Mouse (Mus musculus) embryonic facial prominence, embryonic 13.5 days (tissue): Measurements from ENCODE around the gene Hps1. TPM values are rescaled to one million over a fixed set of nuclear protein-coding genes. Genes with fewer than 3 reads are reported as not detected.

Source experiments
- ATAC-seq: fragments of 200-750 bp; cut with Nextera tagmentation; 2 replicates; pipeline ENCODE4 v1.8.0; 2017; ENCODE audit warnings: low read depth; ENCODE audit not compliant: insufficient number of reproducible peaks, insufficient read depth, low FRiP score, low TSS enrichment
- H3K27ac ChIP-seq: fragments of 300-500 bp; sonication (generic); 2 replicates; pipeline ENCODE4 v1.5.1; 2015; ENCODE audit warnings: moderate library complexity, mild to moderate bottlenecking, inconsistent platforms
- H3K27me3 ChIP-seq: fragments of 300-500 bp; sonication (generic); 2 replicates; pipeline ENCODE4 v1.6.1; 2015; ENCODE audit warnings: mild to moderate bottlenecking, inconsistent platforms
- H3K36me3 ChIP-seq: fragments of 300-500 bp; sonication (generic); 2 replicates; pipeline ENCODE4 v1.6.1; 2015; ENCODE audit warnings: mild to moderate bottlenecking, inconsistent platforms
- H3K4me1 ChIP-seq: fragments of 300-500 bp; sonication (generic); 2 replicates; pipeline ENCODE4 v1.6.1; 2015; ENCODE audit warnings: inconsistent platforms
- H3K4me2 ChIP-seq: fragments of 300-500 bp; sonication (generic); 2 replicates; pipeline ENCODE4 v1.6.1; 2015; ENCODE audit warnings: moderate library complexity, mild to moderate bottlenecking, inconsistent platforms
- H3K4me3 ChIP-seq: fragments of 300-500 bp; sonication (generic); 2 replicates; pipeline ENCODE4 v1.5.1; 2015; ENCODE audit warnings: mild to moderate bottlenecking, inconsistent platforms
- H3K9ac ChIP-seq: fragments of 300-500 bp; sonication (generic); 2 replicates; pipeline ENCODE4 v1.6.1; 2015; ENCODE audit warnings: mild to moderate bottlenecking, inconsistent platforms
- H3K9me3 ChIP-seq: fragments of 300-500 bp; sonication (generic); 2 replicates; pipeline ENCODE4 v1.6.1; 2016; ENCODE audit warnings: inconsistent platforms
- WGBS: fragments of 180-500 bp; shearing (Covaris S2); methylation state at CpG from one replicate; pipeline ENCODE4 v1.1.7; 2015; ENCODE audit warnings: mixed read lengths; 5-methylcytosine and 5-hydroxymethylcytosine counted together
- polyA plus RNA-seq: library from polyadenylated mRNA; unstranded; fragments of >200 nt; fragmentation: Nextera tagmentation; extraction: Ambion mirVana; gene quantifications from 2 replicates; pipeline ENCODE4 v1.2.1, GENCODE M21; 2015

The Hps1 gene
- polyA plus RNA-seq, 1 experiment from 2014 or later, result 16.6 TPM

GRCm38 (mm10) chr19:42740163-42740899, 39.4 kb downstream of the Hps1 start:
- 72% methylated on average over 8 of the region's 8 CpGs for WGBS
- Histone ChIP-seq H3K9ac (no peak overlapping the region), H3K4me2 (no peak overlapping the region), H3K27me3 (no peaks in the 10 kb centered on the region), H3K4me3 (no peak overlapping the region), H3K4me1 (peaks cover 46% of the 10 kb centered on the region), H3K9me3 (no peaks in the 10 kb centered on the region), H3K36me3 (no peaks in the 10 kb centered on the region), H3K27ac (no peak overlapping the region)
- no peak for ATAC-seq

GRCm38 (mm10) chr19:42739734-42740133, 40.0 kb downstream of the Hps1 start:
- H3K36me3 ChIP-seq, result no peaks in the 10 kb centered on the region
- WGBS, result 90% methylated on average over 6 of the region's 6 CpGs
- no peak overlapping the region for H3K4me2 ChIP-seq
- no peak for ATAC-seq
- no peaks in the 10 kb centered on the region for H3K27me3 ChIP-seq
- H3K9me3 ChIP-seq, result no peaks in the 10 kb centered on the region
- H3K4me3 ChIP-seq, result no peak overlapping the region
- no peak overlapping the region for H3K9ac ChIP-seq
- peaks cover 42% of the 10 kb centered on the region for H3K4me1 ChIP-seq
- H3K27ac ChIP-seq, result no peak overlapping the region

GRCm38 (mm10) chr19:42737753-42738152, 42.0 kb downstream of the Hps1 start:
- no peak overlapping the region for H3K9ac ChIP-seq
- no peak overlapping the region for H3K27ac ChIP-seq
- H3K36me3 ChIP-seq, result no peaks in the 10 kb centered on the region
- H3K4me1 ChIP-seq, result peaks cover 31% of the 10 kb centered on the region
- no peaks in the 10 kb centered on the region for H3K27me3 ChIP-seq
- no peak overlapping the region for H3K4me3 ChIP-seq
- 49% methylated on average over 9 of the region's 9 CpGs for WGBS
- H3K9me3 ChIP-seq, result no peaks in the 10 kb centered on the region
- H3K4me2 ChIP-seq, result no peak overlapping the region
- no peak for ATAC-seq

GRCm38 (mm10) chr19:42734982-42735381, 44.8 kb downstream of the Hps1 start:
- Histone ChIP-seq H3K4me3 (no peak overlapping the region), H3K4me2 (no peak overlapping the region), H3K9me3 (no peaks in the 10 kb centered on the region), H3K27me3 (no peaks in the 10 kb centered on the region), H3K27ac (no peak overlapping the region), H3K9ac (no peak overlapping the region), H3K4me1 (peaks cover 14% of the 10 kb centered on the region), H3K36me3 (no peaks in the 10 kb centered on the region)
- no peak for ATAC-seq
- 78% methylated on average over 5 of the region's 5 CpGs for WGBS

GRCm38 (mm10) chr19:42727424-42727823, 52.4 kb downstream of the Hps1 start:
- no peak overlapping the region for H3K27ac ChIP-seq
- H3K9ac ChIP-seq, result no peak overlapping the region
- 91% methylated on average over 4 of the region's 4 CpGs for WGBS
- no peak for ATAC-seq
- H3K4me3 ChIP-seq, result no peak overlapping the region
- H3K27me3 ChIP-seq, result no peaks in the 10 kb centered on the region
- H3K9me3 ChIP-seq, result no peaks in the 10 kb centered on the region
- H3K4me1 ChIP-seq, result no peaks in the 10 kb centered on the region; the same call in 1 of the 2 replicates
- no peak overlapping the region for H3K4me2 ChIP-seq
- no peaks in the 10 kb centered on the region for H3K36me3 ChIP-seq

GRCm38 (mm10) chr19:42726766-42727165, 53.0 kb downstream of the Hps1 start:
- no peaks in the 10 kb centered on the region for H3K27me3 ChIP-seq
- no peak for ATAC-seq
- no peak overlapping the region for H3K4me3 ChIP-seq
- no peaks in the 10 kb centered on the region; the same call in 1 of the 2 replicates for H3K4me1 ChIP-seq
- H3K27ac ChIP-seq, result no peak overlapping the region
- no peaks in the 10 kb centered on the region for H3K36me3 ChIP-seq
- H3K9me3 ChIP-seq, result no peaks in the 10 kb centered on the region
- H3K4me2 ChIP-seq, result no peak overlapping the region
- WGBS, result 93% methylated on average over 10 of the region's 10 CpGs
- no peak overlapping the region for H3K9ac ChIP-seq

GRCm38 (mm10) chr19:42725973-42726350, 53.8 kb downstream of the Hps1 start:
- H3K4me2 ChIP-seq, result no peak overlapping the region
- no peaks in the 10 kb centered on the region for H3K36me3 ChIP-seq
- no peaks in the 10 kb centered on the region; the same call in 1 of the 2 replicates for H3K4me1 ChIP-seq
- H3K27ac ChIP-seq, result no peak overlapping the region
- H3K9ac ChIP-seq, result no peak overlapping the region
- no peak overlapping the region for H3K4me3 ChIP-seq
- H3K27me3 ChIP-seq, result no peaks in the 10 kb centered on the region
- no peak for ATAC-seq
- WGBS, result 87% methylated on average over 3 of the region's 3 CpGs
- no peaks in the 10 kb centered on the region for H3K9me3 ChIP-seq

GRCm38 (mm10) chr19:42725056-42725972, 54.5 kb downstream of the Hps1 start:
- no peaks in the 10 kb centered on the region for H3K27me3 ChIP-seq
- H3K4me1 ChIP-seq, result no peaks in the 10 kb centered on the region; the same call in 1 of the 2 replicates
- H3K9me3 ChIP-seq, result no peaks in the 10 kb centered on the region
- H3K4me2 ChIP-seq, result no peak overlapping the region
- WGBS, result 72% methylated on average over 16 of the region's 16 CpGs
- H3K4me3 ChIP-seq, result no peak overlapping the region
- no peak overlapping the region for H3K9ac ChIP-seq
- H3K27ac ChIP-seq, result peak overlapping the region; percentile 13; the same call in 1 of the 2 replicates
- no peak for ATAC-seq
- no peaks in the 10 kb centered on the region for H3K36me3 ChIP-seq

- Histone ChIP-seq H3K4me2 (no peak overlapping the region), H3K4me1 (peaks cover 3% of the 10 kb centered on the region; the same call in 1 of the 2 replicates), H3K9ac (no peak overlapping the region), H3K36me3 (no peaks in the 10 kb centered on the region), H3K4me3 (no peak overlapping the region), H3K9me3 (no peaks in the 10 kb centered on the region), H3K27ac (no peak overlapping the region), H3K27me3 (no peaks in the 10 kb centered on the region)
- no peak for ATAC-seq
- 70% methylated on average over 6 of the region's 6 CpGs for WGBS
Observed at GRCm38 (mm10) chr19:42723302-42723701, 56.5 kb downstream of the Hps1 start.

GRCm38 (mm10) chr19:42722500-42722899, 57.3 kb downstream of the Hps1 start:
- 39% methylated on average over 2 of the region's 2 CpGs for WGBS
- no peaks in the 10 kb centered on the region for H3K9me3 ChIP-seq
- H3K4me2 ChIP-seq, result no peak overlapping the region
- no peaks in the 10 kb centered on the region for H3K27me3 ChIP-seq
- H3K36me3 ChIP-seq, result no peaks in the 10 kb centered on the region
- no peak for ATAC-seq
- no peak overlapping the region for H3K4me3 ChIP-seq
- no peak overlapping the region for H3K27ac ChIP-seq
- H3K4me1 ChIP-seq, result peaks cover 10% of the 10 kb centered on the region
- H3K9ac ChIP-seq, result no peak overlapping the region

- H3K4me2 ChIP-seq, result no peak overlapping the region
- no peaks in the 10 kb centered on the region for H3K36me3 ChIP-seq
- H3K4me3 ChIP-seq, result no peak overlapping the region
- no peak overlapping the region for H3K9ac ChIP-seq
- peaks cover 20% of the 10 kb centered on the region for H3K4me1 ChIP-seq
- no peaks in the 10 kb centered on the region for H3K27me3 ChIP-seq
- no peaks in the 10 kb centered on the region for H3K9me3 ChIP-seq
- H3K27ac ChIP-seq, result 0 out of 2 replicates have a peak overlapping the region, but pooled peaks have one; percentile 48
- ATAC-seq, result no peak
- 64% methylated on average over 3 of the region's 3 CpGs for WGBS
Observed at GRCm38 (mm10) chr19:42718101-42718500, 61.7 kb downstream of the Hps1 start.
